Mouse (Mus musculus): ENCODE data around the gene Fancc. TPM values are rescaled to one million over a fixed set of nuclear protein-coding genes. Genes with fewer than 3 reads are reported as not detected.

Gene Fancc
- polyA plus RNA-seq, 1 experiment from 2014 or later = 9.3 TPM

DNA sequence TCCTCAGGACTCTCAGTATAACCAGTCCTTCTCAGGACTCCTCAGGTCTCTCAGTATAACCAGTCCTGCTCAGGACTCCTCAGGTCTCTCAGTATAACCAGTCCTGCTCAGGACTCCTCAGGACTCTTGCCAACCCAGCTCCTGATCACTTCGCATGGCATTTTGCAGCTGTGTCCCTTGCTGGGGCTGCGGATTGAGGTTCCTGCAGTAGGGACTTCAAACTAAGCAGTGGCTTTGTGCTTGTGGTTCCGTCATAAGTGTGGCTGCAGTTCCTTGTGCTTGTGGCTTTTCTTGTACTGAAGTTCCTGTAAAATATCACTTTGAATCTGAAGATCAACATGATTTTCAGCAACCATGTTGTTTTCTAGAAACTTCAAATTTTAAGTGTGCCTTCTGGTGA, 212.3 kb downstream of the Fancc start:
- no peaks in the 10 kb centered on the region for H3K9me3 ChIP-seq (ENCODE audit: control insufficient read depth, low read length)
- H3K27ac ChIP-seq (replicated peaks) = no peak overlapping the region
- ATAC-seq (ENCODE audit: low FRiP score, low TSS enrichment) (no peak), DNase-seq (ENCODE audit: low spot score) (no peak)
- WGBS = 95% methylated on average over 3 of the region's 3 CpGs
- H3K4me3 ChIP-seq (ENCODE audit: low read depth, low read length) = no peak overlapping the region
- H3K36me3 ChIP-seq (ENCODE audit: control insufficient read depth, insufficient read depth, low read length) = peaks cover 22% of the 10 kb centered on the region
- no peak overlapping the region for H3K4me2 ChIP-seq (replicated peaks; ENCODE audit: low read depth)
- H3K4me1 ChIP-seq (replicated peaks; ENCODE audit: control insufficient read depth, insufficient read depth) = peaks cover 7% of the 10 kb centered on the region
- no peaks in the 10 kb centered on the region for H3K27me3 ChIP-seq (ENCODE audit: control insufficient read depth, insufficient read depth, low read length)
- TF ChIP-seq EP300 (optimal IDR thresholded peaks at IDR 0.05) = no peak
- no peak for TF ChIP-seq CTCF (IDR thresholded peaks at IDR 0.05; ENCODE audit: low read depth)
- no peak overlapping the region for H3K9ac ChIP-seq (ENCODE audit: low read length)

DNA sequence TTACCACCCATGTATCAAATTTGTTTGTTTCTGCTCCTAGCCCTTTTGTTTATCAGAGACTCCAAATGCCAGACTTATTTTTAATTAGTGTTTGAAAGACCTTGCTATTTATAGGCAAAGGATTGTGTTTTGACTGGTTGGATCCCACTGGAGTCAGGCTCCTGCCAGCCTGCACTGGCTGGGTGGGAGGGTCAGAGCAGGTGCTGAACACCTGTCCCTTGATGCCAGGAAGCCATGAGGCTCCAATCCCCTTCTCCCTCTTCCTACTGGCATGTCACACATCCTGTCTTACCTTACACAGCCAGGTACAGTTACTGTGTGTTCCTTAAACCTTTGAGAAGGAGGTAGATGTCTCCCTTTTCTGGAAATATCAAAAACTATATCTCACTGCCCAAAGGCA, 213.8 kb downstream of the Fancc start:
- H3K9me3 ChIP-seq (ENCODE audit: control insufficient read depth, low read length) = no peaks in the 10 kb centered on the region
- no peak for DNase-seq (ENCODE audit: low spot score)
- TF ChIP-seq EP300 (optimal IDR thresholded peaks at IDR 0.05) = no peak
- TF ChIP-seq CTCF (IDR thresholded peaks at IDR 0.05; ENCODE audit: low read depth) = no peak
- no peaks in the 10 kb centered on the region for H3K27me3 ChIP-seq (ENCODE audit: control insufficient read depth, insufficient read depth, low read length)
- H3K4me1 ChIP-seq (replicated peaks; ENCODE audit: control insufficient read depth, insufficient read depth) = peaks cover 16% of the 10 kb centered on the region
- H3K9ac ChIP-seq (ENCODE audit: low read length) = no peak overlapping the region
- peaks cover 20% of the 10 kb centered on the region for H3K36me3 ChIP-seq (ENCODE audit: control insufficient read depth, insufficient read depth, low read length)
- H3K4me3 ChIP-seq (ENCODE audit: low read depth, low read length) = no peak overlapping the region
- no peak overlapping the region for H3K4me2 ChIP-seq (replicated peaks; ENCODE audit: low read depth)
- no peak overlapping the region for H3K27ac ChIP-seq (replicated peaks)
- no peak for ATAC-seq (ENCODE audit: low FRiP score, low TSS enrichment)

DNA sequence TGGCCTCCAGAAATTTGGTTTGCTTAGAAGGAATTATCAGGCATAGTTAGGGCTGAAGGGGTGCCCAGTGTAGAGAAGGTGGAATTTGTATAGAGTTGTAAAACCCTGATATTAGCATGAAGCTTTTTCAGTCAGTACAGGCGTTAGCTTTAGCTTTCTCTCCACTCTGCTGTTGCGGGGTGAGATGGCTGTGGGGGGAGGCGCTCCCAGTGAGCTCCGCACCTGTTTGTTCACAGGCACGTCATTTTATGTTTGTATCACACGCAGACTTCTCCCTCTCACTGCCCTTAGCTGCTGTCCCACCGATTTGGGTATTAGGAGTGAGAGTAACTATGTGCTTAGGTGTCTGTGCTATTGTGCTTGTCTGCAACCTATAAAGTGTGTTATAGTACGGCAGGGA, 215.9 kb downstream of the Fancc start:
- Histone ChIP-seq H3K27ac (replicated peaks) (peak overlapping the region; percentile 69), H3K4me2 (replicated peaks; ENCODE audit: low read depth) (peak overlapping the region; percentile 61), H3K4me3 (ENCODE audit: low read depth, low read length) (no peak overlapping the region), H3K9ac (ENCODE audit: low read length) (no peak overlapping the region), H3K9me3 (ENCODE audit: control insufficient read depth, low read length) (no peaks in the 10 kb centered on the region), H3K36me3 (ENCODE audit: control insufficient read depth, insufficient read depth, low read length) (peaks cover 16% of the 10 kb centered on the region), H3K27me3 (ENCODE audit: control insufficient read depth, insufficient read depth, low read length) (no peaks in the 10 kb centered on the region), H3K4me1 (replicated peaks; ENCODE audit: control insufficient read depth, insufficient read depth) (peaks cover 25% of the 10 kb centered on the region)
- no peak for TF ChIP-seq CTCF (IDR thresholded peaks at IDR 0.05; ENCODE audit: low read depth)
- no peak for TF ChIP-seq EP300 (optimal IDR thresholded peaks at IDR 0.05)
- ATAC-seq (ENCODE audit: low FRiP score, low TSS enrichment) (no peak), DNase-seq (ENCODE audit: low spot score) (no peak)
- 48% methylated on average over 8 of the region's 8 CpGs for WGBS

DNA sequence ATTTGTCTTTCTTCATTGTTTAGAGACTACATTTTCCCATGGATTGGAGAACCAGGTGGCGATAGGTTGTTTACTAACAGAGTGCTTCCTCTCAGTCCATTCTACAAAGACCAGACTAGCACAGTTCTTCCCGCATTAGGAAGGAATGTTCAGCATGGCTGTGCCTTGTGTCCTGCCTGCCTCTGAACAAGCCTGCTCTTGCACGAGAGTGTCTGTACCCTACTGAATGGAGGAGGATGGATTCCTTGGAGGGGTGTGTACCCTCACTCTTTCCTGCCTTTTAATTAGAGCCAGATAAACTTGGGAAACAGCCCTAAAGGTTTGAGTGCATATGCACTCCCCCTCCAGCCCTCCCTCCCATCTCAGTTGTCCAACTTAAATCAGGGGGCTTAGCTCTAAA, 216.7 kb downstream of the Fancc start:
- Histone ChIP-seq H3K9ac (ENCODE audit: low read length) (peak overlapping the region; percentile 32; the same call in 1 of the 2 replicates), H3K27me3 (ENCODE audit: control insufficient read depth, insufficient read depth, low read length) (no peaks in the 10 kb centered on the region), H3K4me1 (replicated peaks; ENCODE audit: control insufficient read depth, insufficient read depth) (peaks cover 25% of the 10 kb centered on the region), H3K36me3 (ENCODE audit: control insufficient read depth, insufficient read depth, low read length) (peaks cover 12% of the 10 kb centered on the region; the same call in 1 of the 2 replicates), H3K4me2 (replicated peaks; ENCODE audit: low read depth) (peak overlapping the region; percentile 61), H3K9me3 (ENCODE audit: control insufficient read depth, low read length) (no peaks in the 10 kb centered on the region), H3K27ac (replicated peaks) (peak overlapping the region; percentile 69), H3K4me3 (ENCODE audit: low read depth, low read length) (peak overlapping the region; percentile 47)
- no peak for TF ChIP-seq EP300 (optimal IDR thresholded peaks at IDR 0.05)
- TF ChIP-seq CTCF (IDR thresholded peaks at IDR 0.05; ENCODE audit: low read depth) = no peak
- DNase-seq (ENCODE audit: low spot score) = no peak
- peak; percentile 38 for ATAC-seq (ENCODE audit: low FRiP score, low TSS enrichment)
- 7% methylated on average over 3 of the region's 3 CpGs for WGBS

GRCm38 (mm10) chr13:63279807-63280206, 217.3 kb downstream of the Fancc start:
- TF ChIP-seq EP300 (optimal IDR thresholded peaks at IDR 0.05) = no peak
- 0 out of 2 replicates have a peak, but pooled peaks have one; percentile 4 for TF ChIP-seq CTCF (IDR thresholded peaks at IDR 0.05; ENCODE audit: low read depth)
- peak overlapping the region; percentile 89 for H3K27ac ChIP-seq (replicated peaks)
- peaks cover 9% of the 10 kb centered on the region; the same call in 1 of the 2 replicates for H3K36me3 ChIP-seq (ENCODE audit: control insufficient read depth, insufficient read depth, low read length)
- 26% methylated on average over 8 of the region's 8 CpGs for WGBS
- peak overlapping the region; percentile 47 for H3K9ac ChIP-seq (ENCODE audit: low read length)
- H3K4me2 ChIP-seq (replicated peaks; ENCODE audit: low read depth) = peak overlapping the region; percentile 61
- H3K4me1 ChIP-seq (replicated peaks; ENCODE audit: control insufficient read depth, insufficient read depth) = peaks cover 25% of the 10 kb centered on the region
- H3K9me3 ChIP-seq (ENCODE audit: control insufficient read depth, low read length) = no peaks in the 10 kb centered on the region
- ATAC-seq (ENCODE audit: low FRiP score, low TSS enrichment) (no peak), DNase-seq (ENCODE audit: low spot score) (no peak)
- no peaks in the 10 kb centered on the region for H3K27me3 ChIP-seq (ENCODE audit: control insufficient read depth, insufficient read depth, low read length)
- peak overlapping the region; percentile 47 for H3K4me3 ChIP-seq (ENCODE audit: low read depth, low read length)

GRCm38 (mm10) chr13:63278796-63279475, 218.1 kb downstream of the Fancc start:
- 20% methylated on average over 10 of the region's 10 CpGs for WGBS
- DNase-seq (ENCODE audit: low spot score) = no peak
- TF ChIP-seq EP300 (optimal IDR thresholded peaks at IDR 0.05) = no peak
- no peak for TF ChIP-seq CTCF (IDR thresholded peaks at IDR 0.05; ENCODE audit: low read depth)

More at GRCm38 (mm10) chr13:63278796-63279475, 218.1 kb downstream of the Fancc start:
- Histone ChIP-seq H3K9me3 (ENCODE audit: control insufficient read depth, low read length) (no peaks in the 10 kb centered on the region), H3K9ac (ENCODE audit: low read length) (peak overlapping the region; percentile 61), H3K27ac (replicated peaks) (peak overlapping the region; percentile 89), H3K27me3 (ENCODE audit: control insufficient read depth, insufficient read depth, low read length) (no peaks in the 10 kb centered on the region), H3K4me1 (replicated peaks; ENCODE audit: control insufficient read depth, insufficient read depth) (peaks cover 25% of the 10 kb centered on the region), H3K4me3 (ENCODE audit: low read depth, low read length) (peak overlapping the region; percentile 47), H3K4me2 (replicated peaks; ENCODE audit: low read depth) (peak overlapping the region; percentile 61), H3K36me3 (ENCODE audit: control insufficient read depth, insufficient read depth, low read length) (0 out of 2 replicates have a peak, but pooled peaks cover 8% of the 10 kb centered on the region)
- ATAC-seq (ENCODE audit: low FRiP score, low TSS enrichment) = peak; percentile 70

Data from stomach, postnatal 0 days (tissue).